In genomic region chr19:46908977-46909376, GRCm38 (mm10) we compare ENCODE assay signal across 9 mouse cellular contexts.
DNase-seq lines count a peak whose midpoint lies in the region; ATAC-seq and TF ChIP-seq lines count a peak whose summit lies in the region.
"Had no signal": no experiment of that assay in that cellular context is flagged by ENCODE, and none has a peak within 500 bp of the region (broad histone marks: within the 10 kb centered on the region; RNA-seq: fewer than 3 reads in every experiment).

No protein-coding gene starts in this region.

- DNase-seq in frontal cortex, adult 2 months (ENCODE audit: extremely low spot score in 1 of 2, low spot score in 1 of 2): peak; percentile 57 to 65
- no peak for DNase-seq in frontal cortex, postnatal 10 days (ENCODE audit: low spot score in 2 of 2)
- no peak for DNase-seq in limb, embryonic 10.5 days (ENCODE audit: low spot score)
- DNase-seq in fat pad, adult 2 months (ENCODE audit: extremely low read depth, low read depth, low spot score): peak; percentile 58
- no peak for DNase-seq in liver, embryonic 14.5 days (ENCODE audit: low read depth in 3 of 3, low spot score in 3 of 3)
- no peak for DNase-seq in embryo, embryonic 10 days (ENCODE audit: low spot score)

- TF ChIP-seq CTCF in liver, embryonic 14.5 days (IDR thresholded peaks at IDR 0.05; ENCODE audit: low read depth): no peak

- H3K27ac ChIP-seq in limb, embryonic 12.5 days: peak overlapping the region; percentile 56; the same call in 1 of the 2 replicates
- H3K27ac ChIP-seq in limb, embryonic 10.5 days: no peak overlapping the region
- H3K27ac ChIP-seq in liver, embryonic 14.5 days: peak overlapping the region; percentile 13; the same call in 1 of the 2 replicates

- H3K9me3 ChIP-seq in limb, embryonic 12.5 days: no peaks in the 10 kb centered on the region
- no peaks in the 10 kb centered on the region for H3K9me3 ChIP-seq in limb, embryonic 10.5 days (replicated peaks)
- H3K9me3 ChIP-seq in liver, embryonic 14.5 days (ENCODE audit: control insufficient read depth, low read length): no peaks in the 10 kb centered on the region

- ATAC-seq in limb, embryonic 12.5 days (ENCODE audit: insufficient number of reproducible peaks, insufficient read depth, low FRiP score, low TSS enrichment, low read depth): no peak
- no peak for ATAC-seq in liver, embryonic 14.5 days (ENCODE audit: insufficient read depth)
- no peak for ATAC-seq in erythroid progenitor cell, adult 5-6 weeks (replicated peaks; ENCODE audit: low FRiP score, poor library complexity, severe bottlenecking)
- ATAC-seq: CD4-positive, CD25-positive, alpha-beta regulatory T cell, adult 4 months had no signal

- H3K4me1 ChIP-seq in limb, embryonic 12.5 days (replicated peaks): peaks cover 9% of the 10 kb centered on the region
- H3K4me1 ChIP-seq in limb, embryonic 10.5 days: peaks cover 9% of the 10 kb centered on the region
- peaks cover 56 to 59% of the 10 kb centered on the region in 2 experiments for H3K4me1 ChIP-seq in liver, embryonic 14.5 days (replicated peaks; ENCODE audit: control insufficient read depth in 2 of 2, insufficient read depth in 2 of 2, low read length in 1 of 2)

- H3K4me2 ChIP-seq in limb, embryonic 12.5 days: no peak overlapping the region
- H3K4me2 ChIP-seq in liver, embryonic 14.5 days (ENCODE audit: low read depth): no peak overlapping the region

- 60% methylated on average over 4 of the region's 4 CpGs for WGBS in limb, embryonic 12.5 days
- WGBS in limb, embryonic 10.5 days: 74% methylated on average over 4 of the region's 4 CpGs
- 91% methylated on average over 4 of the region's 4 CpGs for WGBS in liver, embryonic 14.5 days (ENCODE audit: insufficient replicate concordance)

- no peaks in the 10 kb centered on the region for H3K27me3 ChIP-seq in limb, embryonic 12.5 days
- no peaks in the 10 kb centered on the region for H3K27me3 ChIP-seq in limb, embryonic 10.5 days (ENCODE audit: low read depth, poor library complexity, severe bottlenecking)
- H3K27me3 ChIP-seq in liver, embryonic 14.5 days (ENCODE audit: control insufficient read depth, insufficient read depth, low read length): no peaks in the 10 kb centered on the region

- H3K4me3 ChIP-seq in limb, embryonic 12.5 days (replicated peaks): no peak overlapping the region
- no peak overlapping the region for H3K4me3 ChIP-seq in limb, embryonic 10.5 days
- no peak overlapping the region for H3K4me3 ChIP-seq in liver, embryonic 14.5 days (ENCODE audit: insufficient read depth in 1 of 2, low read depth in 2 of 2, low read length in 2 of 2)

- H3K36me3 ChIP-seq in limb, embryonic 12.5 days: peaks cover 6% of the 10 kb centered on the region; the same call in 1 of the 2 replicates
- peaks cover 9% of the 10 kb centered on the region for H3K36me3 ChIP-seq in limb, embryonic 10.5 days
- no peaks in the 10 kb centered on the region; the same call in 1 of the 2 replicates for H3K36me3 ChIP-seq in liver, embryonic 14.5 days (replicated peaks; ENCODE audit: control insufficient read depth, insufficient read depth, low read depth)

- TF ChIP-seq EP300 in liver, embryonic 14.5 days (IDR thresholded peaks at IDR 0.05; ENCODE audit: low read depth): no peak

- H3K9ac ChIP-seq in limb, embryonic 12.5 days (replicated peaks): no peak overlapping the region
- no peak overlapping the region for H3K9ac ChIP-seq in liver, embryonic 14.5 days (replicated peaks)

Comparison
In these comparisons a context has a peak if more than half of its experiments do, and no peak if none do; other contexts are left out.
1. DNase-seq: peak in frontal cortex, adult 2 months (2 of 2) and fat pad, adult 2 months (single experiment); none in frontal cortex, postnatal 10 days (0 of 2), limb, embryonic 10.5 days (single experiment), liver, embryonic 14.5 days (0 of 3) and embryo, embryonic 10 days (single experiment).